Mouse (Mus musculus) hindbrain, postnatal 0 days (tissue): ENCODE data around the gene Dusp8. TPM values are rescaled to one million over a fixed set of nuclear protein-coding genes. Genes with fewer than 3 reads are reported as not detected.

Experiments
- ATAC-seq: fragments of 200-750 bp; cut with Nextera tagmentation; 2 replicates; pipeline ENCODE4 v1.8.0; 2017; ENCODE audit warnings: mild to moderate bottlenecking, moderate TSS enrichment, moderate library complexity
- DNase-seq: peaks from one replicate; pipeline ENCODE4 v3.0.0-alpha.2; 2015; ENCODE audit warnings: low spot score
- H3K27ac ChIP-seq: fragments of 300-500 bp; sonication (generic); 2 replicates; pipeline ENCODE4 v1.5.1; 2014; ENCODE audit warnings: mild to moderate bottlenecking
- H3K27me3 ChIP-seq: fragments of 300-500 bp; sonication (generic); 2 replicates; pipeline ENCODE4 v1.6.1; 2014; ENCODE audit warnings: low read length, mixed read lengths; ENCODE audit not compliant: insufficient read depth
- H3K36me3 ChIP-seq: fragments of 300-500 bp; sonication (generic); 2 replicates; pipeline ENCODE4 v1.6.1; 2014; ENCODE audit warnings: low read length, mixed read lengths; ENCODE audit not compliant: insufficient read depth
- H3K4me1 ChIP-seq: fragments of 300-500 bp; sonication (generic); 2 replicates; pipeline ENCODE4 v1.6.1; 2014; ENCODE audit warnings: antibody characterized with exemption, low read length, mixed read lengths; ENCODE audit not compliant: insufficient read depth
- H3K4me2 ChIP-seq: fragments of 300-500 bp; sonication (generic); 2 replicates; pipeline ENCODE4 v1.6.1; 2014; ENCODE audit warnings: low read depth, mild to moderate bottlenecking, low read length, moderate library complexity, mixed read lengths
- H3K4me3 ChIP-seq: fragments of 300-500 bp; sonication (generic); 2 replicates; pipeline ENCODE4 v1.5.1; 2014; ENCODE audit warnings: low read length
- H3K9ac ChIP-seq: fragments of 300-500 bp; sonication (generic); replicated peaks from 2 replicates; pipeline ENCODE4 v1.6.1; 2014; ENCODE audit warnings: mild to moderate bottlenecking, low read length, moderate library complexity, mixed read lengths
- H3K9me3 ChIP-seq: fragments of 300-500 bp; sonication (generic); 2 replicates; pipeline ENCODE4 v1.6.1; 2016; ENCODE audit warnings: low read length, mixed read lengths
- CTCF ChIP-seq: IDR thresholded peaks from 2 replicates; pipeline ENCODE4 v1.5.1; 2016; ENCODE audit warnings: antibody characterized with exemption, control low read depth, low read depth
- WGBS: fragments of 180-500 bp; shearing (Covaris S2); extraction: QIAGEN DNeasy Blood & Tissue Kit; methylation state at CpG from one replicate; pipeline ENCODE4 v1.1.7; 2014; 5-methylcytosine and 5-hydroxymethylcytosine counted together
- polyA plus RNA-seq: library from polyadenylated mRNA; unstranded; fragments of >200 nt; fragmentation: Nextera tagmentation; extraction: Ambion mirVana; gene quantifications from 2 replicates; pipeline ENCODE4 v1.2.1, GENCODE M21; 2015
- total RNA-seq: library from RNA; depleted of rRNA; stranded (reverse); fragments of >200 nt; gene quantifications from 2 replicates; pipeline ENCODE4 v1.2.3, GENCODE M21; 2014

The Dusp8 gene
- total and polyA plus RNA-seq, 2 experiments from 2014 or later: 94.6 to 129 TPM

- WGBS: 91% methylated on average over 4 of the region's 4 CpGs
- Histone ChIP-seq H3K36me3 (peaks cover 45% of the 10 kb centered on the region), H3K4me1 (peaks cover 32% of the 10 kb centered on the region)
These were observed 9.3 kb downstream of the Dusp8 start for GRCm38 (mm10) chr7:142086159-142086905.

GRCm38 (mm10) chr7:142084820-142085219 is 10.8 kb downstream of the Dusp8 start:
- 25% methylated on average over 3 of the region's 3 CpGs for WGBS
- H3K4me2 ChIP-seq: no peak overlapping the region
- DNase-seq: peak; percentile 88
- H3K4me1 ChIP-seq: peaks cover 17% of the 10 kb centered on the region
- peak overlapping the region; percentile 13; the same call in 1 of the 2 replicates for H3K9ac ChIP-seq
- H3K4me3 ChIP-seq: no peak overlapping the region
- no peak for TF ChIP-seq CTCF
- H3K27me3 ChIP-seq: no peaks in the 10 kb centered on the region
- peak; percentile 48 for ATAC-seq
- no peak overlapping the region; the same call in 1 of the 2 replicates for H3K27ac ChIP-seq
- no peaks in the 10 kb centered on the region for H3K9me3 ChIP-seq
- H3K36me3 ChIP-seq: peaks cover 45% of the 10 kb centered on the region

More at GRCm38 (mm10) chr7:142086159-142086905, 9.3 kb downstream of the Dusp8 start:
- no peak for TF ChIP-seq CTCF
- no peaks in the 10 kb centered on the region for H3K9me3 ChIP-seq
- H3K4me2 ChIP-seq: no peak overlapping the region
- ATAC-seq (no peak), DNase-seq (no peak)
- H3K27ac ChIP-seq: no peak overlapping the region
- H3K9ac ChIP-seq: no peak overlapping the region
- H3K27me3 ChIP-seq: no peaks in the 10 kb centered on the region
- no peak overlapping the region for H3K4me3 ChIP-seq

GRCm38 (mm10) chr7:142084395-142084794 is 11.2 kb downstream of the Dusp8 start:
- Histone ChIP-seq H3K36me3 (peaks cover 45% of the 10 kb centered on the region), H3K27me3 (no peaks in the 10 kb centered on the region), H3K9ac (peak overlapping the region; percentile 13; the same call in 1 of the 2 replicates), H3K4me2 (no peak overlapping the region), H3K4me1 (peaks cover 13% of the 10 kb centered on the region), H3K4me3 (no peak overlapping the region), H3K27ac (no peak overlapping the region; the same call in 1 of the 2 replicates), H3K9me3 (no peaks in the 10 kb centered on the region)
- peak; percentile 24 for TF ChIP-seq CTCF
- WGBS: 26% methylated on average over 5 of the region's 5 CpGs
- ATAC-seq (peak; percentile 39), DNase-seq (no peak)

- peaks cover 45% of the 10 kb centered on the region for H3K36me3 ChIP-seq
- ATAC-seq (no peak), DNase-seq (no peak)
- 0 out of 2 replicates have a peak overlapping the region, but pooled peaks have one; percentile 13 for H3K9ac ChIP-seq
- TF ChIP-seq CTCF: peak; percentile 45
- WGBS: 34% methylated on average over 12 of the region's 12 CpGs
- H3K27me3 ChIP-seq: no peaks in the 10 kb centered on the region
- H3K4me1 ChIP-seq: peaks cover 9% of the 10 kb centered on the region
- H3K9me3 ChIP-seq: no peaks in the 10 kb centered on the region
- H3K4me3 ChIP-seq: no peak overlapping the region
- H3K27ac ChIP-seq: peak overlapping the region; percentile 13; the same call in 1 of the 2 replicates
- no peak overlapping the region for H3K4me2 ChIP-seq
These were observed 11.9 kb downstream of the Dusp8 start for GRCm38 (mm10) chr7:142083588-142084317.

- H3K27me3 ChIP-seq: no peaks in the 10 kb centered on the region
- H3K27ac ChIP-seq: peak overlapping the region; percentile 7; the same call in 1 of the 2 replicates
- ATAC-seq (no peak), DNase-seq (no peak)
- no peaks in the 10 kb centered on the region for H3K9me3 ChIP-seq
- H3K9ac ChIP-seq: peak overlapping the region; percentile 13; the same call in 1 of the 2 replicates
- peaks cover 3% of the 10 kb centered on the region; the same call in 1 of the 2 replicates for H3K4me1 ChIP-seq
- no peak overlapping the region for H3K4me2 ChIP-seq
- 53% methylated on average over 13 of the region's 16 CpGs for WGBS
- H3K36me3 ChIP-seq: peaks cover 35% of the 10 kb centered on the region
- no peak for TF ChIP-seq CTCF
- H3K4me3 ChIP-seq: no peak overlapping the region
These were observed 13.0 kb downstream of the Dusp8 start for GRCm38 (mm10) chr7:142082607-142083006.

- no peaks in the 10 kb centered on the region for H3K9me3 ChIP-seq
- no peak overlapping the region for H3K4me2 ChIP-seq
- peaks cover 31% of the 10 kb centered on the region for H3K36me3 ChIP-seq
- H3K4me1 ChIP-seq: peaks cover 3% of the 10 kb centered on the region; the same call in 1 of the 2 replicates
- H3K27ac ChIP-seq: peak overlapping the region; percentile 7; the same call in 1 of the 2 replicates
- no peak overlapping the region for H3K4me3 ChIP-seq
- TF ChIP-seq CTCF: no peak
- WGBS: 12% methylated on average over 24 of the region's 38 CpGs
- H3K9ac ChIP-seq: no peak overlapping the region; the same call in 1 of the 2 replicates
- ATAC-seq: no peak
- no peaks in the 10 kb centered on the region for H3K27me3 ChIP-seq
- no peak for DNase-seq
These were observed 13.5 kb downstream of the Dusp8 start for GRCm38 (mm10) chr7:142082179-142082578.
